Mouse (Mus musculus): ENCODE results near the gene Cog5. TPM values are rescaled to one million over a fixed set of nuclear protein-coding genes. Genes with fewer than 3 reads are reported as not detected.

The Cog5 gene
- polyA plus RNA-seq, 1 experiment from 2014 or later, result 32.4 TPM

GRCm38 (mm10) chr12:31984206-31984605 is 329.5 kb downstream of the Cog5 start:
- H3K27me3 ChIP-seq (replicated peaks; ENCODE audit: control insufficient read depth, insufficient read depth, low read length), result no peaks in the 10 kb centered on the region
- no peak overlapping the region for H3K27ac ChIP-seq (replicated peaks; ENCODE audit: low read depth, low read length)
- H3K4me2 ChIP-seq (ENCODE audit: low read depth, low read length), result no peak overlapping the region
- no peaks in the 10 kb centered on the region for H3K9me3 ChIP-seq (ENCODE audit: control insufficient read depth, low read length)
- H3K9ac ChIP-seq (ENCODE audit: low read depth, low read length), result no peak overlapping the region
- WGBS, result 56% methylated on average over 2 of the region's 2 CpGs
- H3K4me3 ChIP-seq (ENCODE audit: low read depth, low read length), result no peak overlapping the region
- no peaks in the 10 kb centered on the region for H3K36me3 ChIP-seq (ENCODE audit: control insufficient read depth, insufficient read depth, low read length)
- no peaks in the 10 kb centered on the region for H3K4me1 ChIP-seq (ENCODE audit: control insufficient read depth, insufficient read depth, low read length)
- DNase-seq (ENCODE audit: low spot score) (no peak), ATAC-seq (ENCODE audit: low read depth) (no peak)

DNA sequence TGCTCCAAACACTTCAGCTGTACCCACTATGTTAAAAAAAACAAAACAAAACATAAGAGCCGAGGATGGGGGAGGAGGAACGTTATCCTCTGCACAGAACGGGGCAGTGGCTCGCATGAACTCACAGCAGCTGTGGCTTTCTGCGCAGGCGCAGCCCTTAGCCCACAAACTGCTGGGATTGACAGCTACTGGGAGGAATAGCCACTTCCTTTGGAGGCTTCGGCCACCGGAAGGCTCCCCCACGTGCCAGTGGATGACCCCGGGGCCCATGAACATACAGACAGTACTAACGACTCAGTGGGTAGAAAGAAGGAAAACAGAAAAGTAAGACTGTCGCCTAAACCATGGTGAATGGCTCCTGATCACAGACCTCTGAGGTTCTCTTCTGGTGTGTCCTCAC is 330.0 kb downstream of the Cog5 start:
- DNase-seq (ENCODE audit: low spot score), result no peak
- Histone ChIP-seq H3K27me3 (replicated peaks; ENCODE audit: control insufficient read depth, insufficient read depth, low read length) (no peaks in the 10 kb centered on the region), H3K4me3 (ENCODE audit: low read depth, low read length) (no peak overlapping the region), H3K36me3 (ENCODE audit: control insufficient read depth, insufficient read depth, low read length) (no peaks in the 10 kb centered on the region), H3K27ac (replicated peaks; ENCODE audit: low read depth, low read length) (no peak overlapping the region), H3K9me3 (ENCODE audit: control insufficient read depth, low read length) (no peaks in the 10 kb centered on the region), H3K9ac (ENCODE audit: low read depth, low read length) (no peak overlapping the region), H3K4me1 (ENCODE audit: control insufficient read depth, insufficient read depth, low read length) (no peaks in the 10 kb centered on the region), H3K4me2 (ENCODE audit: low read depth, low read length) (no peak overlapping the region)
- ATAC-seq (ENCODE audit: low read depth), result no peak
- WGBS, result 46% methylated on average over 12 of the region's 12 CpGs

DNA sequence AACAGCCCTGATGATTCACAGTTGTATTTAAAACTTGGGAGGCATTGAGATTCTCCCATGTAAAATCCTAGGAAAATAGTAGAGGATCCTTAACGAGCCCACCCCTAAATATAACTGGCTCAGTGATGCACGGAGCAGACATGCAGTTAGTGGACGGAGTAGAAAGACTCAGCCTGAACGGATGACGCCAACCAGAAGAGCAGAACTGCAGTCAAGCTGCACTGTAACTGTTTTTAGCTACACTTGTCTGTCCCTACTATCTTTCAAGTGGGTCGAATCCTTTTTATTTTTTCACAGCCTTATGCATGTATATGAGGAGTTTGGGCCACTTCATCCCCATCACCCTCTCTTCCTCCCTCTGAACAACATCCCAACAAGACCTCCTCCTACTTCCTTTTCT is 331.1 kb downstream of the Cog5 start:
- no peaks in the 10 kb centered on the region for H3K36me3 ChIP-seq (ENCODE audit: control insufficient read depth, insufficient read depth, low read length)
- WGBS, result 93% methylated on average over 6 of the region's 6 CpGs
- H3K27me3 ChIP-seq (replicated peaks; ENCODE audit: control insufficient read depth, insufficient read depth, low read length), result no peaks in the 10 kb centered on the region
- ATAC-seq (ENCODE audit: low read depth) (no peak), DNase-seq (ENCODE audit: low spot score) (no peak)
- no peak overlapping the region for H3K4me3 ChIP-seq (ENCODE audit: low read depth, low read length)
- H3K9me3 ChIP-seq (ENCODE audit: control insufficient read depth, low read length), result no peaks in the 10 kb centered on the region
- no peaks in the 10 kb centered on the region for H3K4me1 ChIP-seq (ENCODE audit: control insufficient read depth, insufficient read depth, low read length)
- no peak overlapping the region for H3K9ac ChIP-seq (ENCODE audit: low read depth, low read length)
- no peak overlapping the region for H3K27ac ChIP-seq (replicated peaks; ENCODE audit: low read depth, low read length)
- no peak overlapping the region for H3K4me2 ChIP-seq (ENCODE audit: low read depth, low read length)

GRCm38 (mm10) chr12:31986463-31986862 is 331.8 kb downstream of the Cog5 start:
- ATAC-seq (ENCODE audit: low read depth) (no peak), DNase-seq (ENCODE audit: low spot score) (no peak)
- Histone ChIP-seq H3K4me2 (ENCODE audit: low read depth, low read length) (no peak overlapping the region), H3K9me3 (ENCODE audit: control insufficient read depth, low read length) (no peaks in the 10 kb centered on the region), H3K27me3 (replicated peaks; ENCODE audit: control insufficient read depth, insufficient read depth, low read length) (no peaks in the 10 kb centered on the region), H3K36me3 (ENCODE audit: control insufficient read depth, insufficient read depth, low read length) (no peaks in the 10 kb centered on the region), H3K4me1 (ENCODE audit: control insufficient read depth, insufficient read depth, low read length) (no peaks in the 10 kb centered on the region), H3K4me3 (ENCODE audit: low read depth, low read length) (no peak overlapping the region), H3K27ac (replicated peaks; ENCODE audit: low read depth, low read length) (no peak overlapping the region), H3K9ac (ENCODE audit: low read depth, low read length) (no peak overlapping the region)
- 91% methylated on average over 2 of the region's 2 CpGs for WGBS

Other genes starting within 250 kb of the Cog5 start
- 15.4 and 18.5 TPM in 2 replicates for gene Cbll1, start 155.3 kb upstream of the Cog5 start, polyA plus RNA-seq (2014; fragmentation: Nextera tagmentation; extraction: Ambion mirVana)
- gene Slc26a4, start 94.9 kb upstream of the Cog5 start, polyA plus RNA-seq (2014; fragmentation: Nextera tagmentation; extraction: Ambion mirVana), result 0.67 and 1.1 TPM in 2 replicates
- 28.4 and 36.0 TPM in 2 replicates for gene Bcap29, start 20.2 kb upstream of the Cog5 start, polyA plus RNA-seq (2014; fragmentation: Nextera tagmentation; extraction: Ambion mirVana)
- 8.9 and 9.3 TPM in 2 replicates for gene Dus4l, start within 50 bp of the Cog5 start, polyA plus RNA-seq (2014; fragmentation: Nextera tagmentation; extraction: Ambion mirVana)
- gene Gpr22, start 59.1 kb downstream of the Cog5 start, polyA plus RNA-seq (2014; fragmentation: Nextera tagmentation; extraction: Ambion mirVana), result 0.88 and 1.2 TPM in 2 replicates

Data from embryonic facial prominence, embryonic 14.5 days (tissue).